Mouse (Mus musculus) stomach, adult 2 months (tissue): ENCODE measurements around the gene Pphln1. TPM values are rescaled to one million over a fixed set of nuclear protein-coding genes. Genes with fewer than 3 reads are reported as not detected.

Experiments
- polyA plus RNA-seq: library from polyadenylated mRNA; depleted of rRNA; stranded (reverse); fragments of >200 nt; gene quantifications from 2 replicates; pipeline ENCODE4 v1.2.3, GENCODE M21; 2012; rRNA removed

The Pphln1 gene
- 0.80 and 1.4 TPM in 2 replicates for polyA plus RNA-seq

GRCm38 (mm10) chr15:93397826-93398698 is at the start of gene Pphln1, which contains the start of gene Zcrb1:
Gene Pphln1, plus strand, starts transcription at chr15:93398350.
Gene Zcrb1, minus strand, starts transcription at chr15:93398334.

Other genes starting within 250 kb of the Pphln1 start
- gene Gxylt1, start 123.2 kb upstream of the Pphln1 start, polyA plus RNA-seq: 0.61 and 1.4 TPM in 2 replicates
- 6.8 and 10.2 TPM in 2 replicates for gene Yaf2, start 61.4 kb upstream of the Pphln1 start, polyA plus RNA-seq
- 7.1 and 12.5 TPM in 2 replicates for gene Zcrb1, start within 50 bp of the Pphln1 start, polyA plus RNA-seq
- 1.8 and 2.5 TPM in 2 replicates for gene Prickle1, start 197.5 kb downstream of the Pphln1 start, polyA plus RNA-seq